Mouse (Mus musculus) C2C12 (cell line): ENCODE measurements around the gene Ccr7. TPM values are rescaled to one million over a fixed set of nuclear protein-coding genes. Genes with fewer than 3 reads are reported as not detected.

Experiments used
- H3K27me3 ChIP-seq: one replicate; pipeline ENCODE4 v1.6.1; 2011; ENCODE audit not compliant: control insufficient read depth, insufficient read depth, insufficient read length
- H3K36me3 ChIP-seq: one replicate; pipeline ENCODE4 v1.6.1; 2011; ENCODE audit not compliant: control insufficient read depth, insufficient read depth
- H3K4me3 ChIP-seq: one replicate; pipeline ENCODE4 v1.5.1; 2011; ENCODE audit warnings: mild to moderate bottlenecking, control low read depth; ENCODE audit not compliant: poor library complexity, insufficient read depth, severe bottlenecking
- H3K79me2 ChIP-seq: one replicate; pipeline ENCODE4 v1.6.1; 2011; ENCODE audit not compliant: control insufficient read depth, insufficient read depth
- H3K79me3 ChIP-seq: one replicate; pipeline ENCODE4 v1.6.1; 2011; ENCODE audit warnings: low read depth, control low read depth
- H3ac ChIP-seq: one replicate; pipeline ENCODE3; 2011; ENCODE audit warnings: low read depth; ENCODE audit not compliant: control insufficient read depth, insufficient read length
- CEBPB ChIP-seq: IDR thresholded peaks from one replicate; pipeline ENCODE4 v1.6.1; 2011; ENCODE audit warnings: low read depth, mild to moderate bottlenecking, control low read depth, moderate library complexity
- CTCF ChIP-seq: IDR thresholded peaks from one replicate; pipeline ENCODE4 v1.5.1; 2011; ENCODE audit not compliant: control insufficient read depth, insufficient read depth, insufficient read length
- FOSL1 ChIP-seq: IDR thresholded peaks from one replicate; pipeline ENCODE4 v1.8.0; 2011; ENCODE audit warnings: mild to moderate bottlenecking, low read length; ENCODE audit not compliant: poor library complexity, insufficient read depth, severe bottlenecking
- MAX ChIP-seq: IDR thresholded peaks from one replicate; pipeline ENCODE4 v1.6.1; 2011; ENCODE audit warnings: mild to moderate bottlenecking, control low read depth
- MYOD1 ChIP-seq: IDR thresholded peaks from one replicate; pipeline ENCODE4 v1.6.1; 2011; ENCODE audit warnings: low read depth; ENCODE audit not compliant: control insufficient read depth, insufficient read length
- MYOG ChIP-seq: IDR thresholded peaks from one replicate; pipeline ENCODE4 v1.6.1; 2011; ENCODE audit not compliant: control insufficient read depth, insufficient read length; ENCODE audit errors: extremely low read depth
- USF1 ChIP-seq: IDR thresholded peaks from one replicate; pipeline ENCODE4 v1.6.1; 2011; ENCODE audit warnings: low read depth, mild to moderate bottlenecking, control low read depth, moderate library complexity
- polyA plus RNA-seq: library from polyadenylated mRNA; unstranded; fragments of >200 nt; fragmentation: generic; extraction: Trizol; gene quantifications from one replicate; pipeline ENCODE4 v1.2.1, GENCODE M21; 2012; ENCODE audit warnings: missing spikeins

The Ccr7 gene
- polyA plus RNA-seq, 1 experiment, result 0.02 TPM

- peaks cover 34% of the 10 kb centered on the region for H3K27me3 ChIP-seq
- no peak overlapping the region for H3K4me3 ChIP-seq
- TF ChIP-seq CEBPB (no peak), USF1 (no peak), MAX (no peak), CTCF (no peak), MYOD1 (no peak), FOSL1 (no peak), MYOG (no peak)
- H3K79me3 ChIP-seq, result no peaks in the 10 kb centered on the region
- no peak overlapping the region for H3ac ChIP-seq
- no peaks in the 10 kb centered on the region for H3K79me2 ChIP-seq
- no peaks in the 10 kb centered on the region for H3K36me3 ChIP-seq
These were observed 2.3 kb downstream of the Ccr7 start for GRCm38 (mm10) chr11:99152323-99153144.

GRCm38 (mm10) chr11:99151333-99151930 is 3.4 kb downstream of the Ccr7 start:
- no peak for TF ChIP-seq MAX
- TF ChIP-seq MYOG, result no peak
- no peak for TF ChIP-seq MYOD1
- no peak for TF ChIP-seq FOSL1
- no peak for TF ChIP-seq USF1
- no peak for TF ChIP-seq CEBPB
- no peak for TF ChIP-seq CTCF

GRCm38 (mm10) chr11:99150889-99151288 is 4.0 kb downstream of the Ccr7 start:
- Histone ChIP-seq H3K36me3 (no peaks in the 10 kb centered on the region), H3K4me3 (no peak overlapping the region), H3ac (no peak overlapping the region), H3K79me3 (no peaks in the 10 kb centered on the region), H3K27me3 (peaks cover 29% of the 10 kb centered on the region), H3K79me2 (no peaks in the 10 kb centered on the region)
- no peak for TF ChIP-seq FOSL1
- TF ChIP-seq MYOG, result no peak
- no peak for TF ChIP-seq CTCF
- no peak for TF ChIP-seq CEBPB

More at GRCm38 (mm10) chr11:99151333-99151930, 3.4 kb downstream of the Ccr7 start:
- peaks cover 31% of the 10 kb centered on the region for H3K27me3 ChIP-seq
- no peak overlapping the region for H3K4me3 ChIP-seq
- H3K79me2 ChIP-seq, result no peaks in the 10 kb centered on the region
- no peaks in the 10 kb centered on the region for H3K36me3 ChIP-seq
- H3K79me3 ChIP-seq, result no peaks in the 10 kb centered on the region
- H3ac ChIP-seq, result no peak overlapping the region

- no peaks in the 10 kb centered on the region for H3K79me3 ChIP-seq
- no peaks in the 10 kb centered on the region for H3K36me3 ChIP-seq
- H3K4me3 ChIP-seq, result no peak overlapping the region
- H3K79me2 ChIP-seq, result no peaks in the 10 kb centered on the region
- H3K27me3 ChIP-seq, result peaks cover 28% of the 10 kb centered on the region
- no peak overlapping the region for H3ac ChIP-seq
- TF ChIP-seq MAX, result no peak
- no peak for TF ChIP-seq USF1
- TF ChIP-seq CTCF, result peak; percentile 93
These were observed 4.7 kb downstream of the Ccr7 start for GRCm38 (mm10) chr11:99149898-99150757.

GRCm38 (mm10) chr11:99148896-99149703 is 5.8 kb downstream of the Ccr7 start:
- no peak overlapping the region for H3K4me3 ChIP-seq
- TF ChIP-seq MAX (no peak), MYOD1 (no peak), CEBPB (no peak)
- no peaks in the 10 kb centered on the region for H3K79me3 ChIP-seq
- H3K79me2 ChIP-seq, result no peaks in the 10 kb centered on the region
- peaks cover 23% of the 10 kb centered on the region for H3K27me3 ChIP-seq
- H3ac ChIP-seq, result no peak overlapping the region
- H3K36me3 ChIP-seq, result no peaks in the 10 kb centered on the region
